Comparison of ENCODE assay signal across 13 mouse cellular contexts in genomic region chr5:30855674-30856073, GRCm38 (mm10). TPM values are rescaled to one million over a fixed set of nuclear protein-coding genes. Genes with fewer than 3 reads are reported as not detected.
DNase-seq lines count a peak whose midpoint lies in the region; ATAC-seq and TF ChIP-seq lines count a peak whose summit lies in the region.
"Had no signal": no experiment of that assay in that cellular context is flagged by ENCODE, and none has a peak within 500 bp of the region (broad histone marks: within the 10 kb centered on the region; RNA-seq: fewer than 3 reads in every experiment).

No protein-coding gene starts in this region.

- 33% methylated on average over 3 of the region's 3 CpGs for WGBS in liver, adult 2 months
- WGBS in liver, embryonic 12.5 days (ENCODE audit: insufficient replicate concordance): 42% methylated on average over 3 of the region's 3 CpGs

- TF ChIP-seq CTCF in liver, adult 2 months (IDR thresholded peaks at IDR 0.05; ENCODE audit: low read depth, low read length): peak; percentile 52
- no peak; the same call in 1 of the 2 replicates for TF ChIP-seq CTCF in layer of hippocampus, adult 2 months (conservative IDR thresholded peaks at IDR 0.05)

- DNase-seq in liver, adult 2 months (ENCODE audit: extremely low read depth, low read depth, low spot score): peak; percentile 74
- DNase-seq in A20 (ENCODE audit: low read depth, low spot score) (peak; percentile 35), NIH3T3 (ENCODE audit: low read depth) (peak; percentile 22)
- peak; percentile 36 for DNase-seq in kidney, postnatal 14 days
- no peak for DNase-seq in layer of hippocampus, adult 2 months (ENCODE audit: low spot score in 2 of 2)
- no peak for DNase-seq in thymus, postnatal 14 days
- DNase-seq: heart, postnatal 36 days; right cerebral cortex, postnatal 14 days had no signal

- ATAC-seq in liver, embryonic 12.5 days: no peak
- no peak for ATAC-seq in monocyte, adult 5-6 weeks (replicated peaks; ENCODE audit: insufficient number of reproducible peaks, low FRiP score, low TSS enrichment, poor library complexity, severe bottlenecking)

- H3K9me3 ChIP-seq in liver, embryonic 12.5 days (replicated peaks): no peaks in the 10 kb centered on the region
- H3K9me3 ChIP-seq: midbrain, embryonic 12.5 days; neural tube, embryonic 13.5 days had no signal

- no peak overlapping the region for H3K27ac ChIP-seq in liver, adult 2 months (replicated peaks; ENCODE audit: insufficient read depth, low read depth, low read length)
- H3K27ac ChIP-seq in liver, embryonic 12.5 days: no peak overlapping the region
- H3K27ac ChIP-seq in layer of hippocampus, adult 2 months: no peak overlapping the region
- H3K27ac ChIP-seq: midbrain, embryonic 12.5 days; neural tube, embryonic 13.5 days had no signal

- peaks cover 4% of the 10 kb centered on the region for H3K4me1 ChIP-seq in liver, adult 2 months (ENCODE audit: control insufficient read depth, insufficient read depth, low read length)
- no peaks in the 10 kb centered on the region for H3K4me1 ChIP-seq in liver, embryonic 12.5 days

- no peak overlapping the region for H3K4me3 ChIP-seq in liver, adult 2 months (ENCODE audit: insufficient read depth, low read depth, low read length)
- no peak overlapping the region for H3K4me3 ChIP-seq in liver, embryonic 12.5 days
- H3K4me3 ChIP-seq in layer of hippocampus, adult 2 months: no peak overlapping the region
- H3K4me3 ChIP-seq: midbrain, embryonic 12.5 days; neural tube, embryonic 13.5 days had no signal

- H3K4me2 ChIP-seq in liver, embryonic 12.5 days: no peak overlapping the region
- H3K4me2 ChIP-seq: midbrain, embryonic 12.5 days; neural tube, embryonic 13.5 days had no signal

- no peak overlapping the region for H3K9ac ChIP-seq in liver, adult 2 months (ENCODE audit: low read depth, low read length)
- no peak overlapping the region for H3K9ac ChIP-seq in liver, embryonic 12.5 days
- H3K9ac ChIP-seq: midbrain, embryonic 12.5 days; neural tube, embryonic 13.5 days had no signal

- H3K79me2 ChIP-seq in liver, adult 2 months (ENCODE audit: control insufficient read depth, insufficient read depth, low read length): no peaks in the 10 kb centered on the region; the same call in 1 of the 2 replicates

- no peak for TF ChIP-seq POLR2A in liver, adult 2 months (IDR thresholded peaks at IDR 0.05; ENCODE audit: extremely low read depth, insufficient read depth, low read length)

- no peaks in the 10 kb centered on the region for H3K27me3 ChIP-seq in liver, adult 2 months (ENCODE audit: control insufficient read depth, insufficient read depth, low read length)
- H3K27me3 ChIP-seq in liver, embryonic 12.5 days (replicated peaks): no peaks in the 10 kb centered on the region; the same call in 1 of the 2 replicates
- H3K27me3 ChIP-seq: midbrain, embryonic 12.5 days; neural tube, embryonic 13.5 days had no signal

- no peaks in the 10 kb centered on the region for H3K36me3 ChIP-seq in liver, adult 2 months (ENCODE audit: control insufficient read depth, insufficient read depth, low read length)
- H3K36me3 ChIP-seq in liver, embryonic 12.5 days: no peaks in the 10 kb centered on the region
- H3K36me3 ChIP-seq: midbrain, embryonic 12.5 days; neural tube, embryonic 13.5 days had no signal

RNA-seq across cellular contexts. Expression of gene Tmem214, which starts 12.1 kb away (rescaled TPM):
- total RNA-seq in liver, adult 2 months (2014; rRNA removed): 27.9 and 35.1 TPM in 2 replicates
- 62.4 and 89.2 TPM in 2 replicates for polyA plus RNA-seq in liver, adult 2 months (2012; rRNA removed)
- polyA plus RNA-seq in liver, embryonic 12.5 days (2016; fragmentation: Nextera tagmentation; extraction: Ambion mirVana): 55.5 and 56.2 TPM in 2 replicates
- 10.4 to 21.4 TPM (median 10.8 TPM) in 3 replicates for total RNA-seq in monocyte, adult 5-6 weeks (2017)
- 10 to 100 TPM; 60.8 to 63.2 TPM for total RNA-seq in layer of hippocampus, adult 2 months (2021)

RNA-seq across cellular contexts. Expression of gene Agbl5, which starts 32.8 kb away (rescaled TPM):
- 2.7 and 4.6 TPM in 2 replicates for total RNA-seq in liver, adult 2 months (2014; rRNA removed)
- polyA plus RNA-seq in liver, adult 2 months (2012; rRNA removed): 4.3 and 7.5 TPM in 2 replicates
- polyA plus RNA-seq in liver, embryonic 12.5 days (2016; fragmentation: Nextera tagmentation; extraction: Ambion mirVana): 7.0 and 7.2 TPM in 2 replicates
- 3.8 to 7.1 TPM (median 4.3 TPM) in 3 replicates for total RNA-seq in monocyte, adult 5-6 weeks (2017)
- 10 to 100 TPM; 12.2 to 15.5 TPM for total RNA-seq in layer of hippocampus, adult 2 months (2021)

RNA-seq across cellular contexts. Expression of gene Mapre3, which starts 41.2 kb away (rescaled TPM):
- 5.7 and 9.1 TPM in 2 replicates for total RNA-seq in liver, adult 2 months (2014; rRNA removed)
- 33.1 and 48.5 TPM in 2 replicates for polyA plus RNA-seq in liver, adult 2 months (2012; rRNA removed)
- 3.0 and 3.4 TPM in 2 replicates for polyA plus RNA-seq in liver, embryonic 12.5 days (2016; fragmentation: Nextera tagmentation; extraction: Ambion mirVana)
- total RNA-seq in monocyte, adult 5-6 weeks (2017): 5.0 TPM in 1 of 3 replicates, not detected in the others
- 100 to 1,000 TPM; 231 to 237 TPM for total RNA-seq in layer of hippocampus, adult 2 months (2021)
- total RNA-seq: common myeloid progenitor, adult 5-6 weeks had no signal

RNA-seq across cellular contexts. Expression of gene Ost4, which starts 51.9 kb away (rescaled TPM):
- total RNA-seq in liver, adult 2 months (2014; rRNA removed): 76.2 and 88.6 TPM in 2 replicates
- 167 and 196 TPM in 2 replicates for polyA plus RNA-seq in liver, adult 2 months (2012; rRNA removed)
- 374 and 383 TPM in 2 replicates for polyA plus RNA-seq in liver, embryonic 12.5 days (2016; fragmentation: Nextera tagmentation; extraction: Ambion mirVana)
- 129 to 177 TPM (median 134 TPM) in 3 replicates for total RNA-seq in monocyte, adult 5-6 weeks (2017)
- total RNA-seq in layer of hippocampus, adult 2 months (2021): 10 to 100 TPM; 91.5 to 93.8 TPM

RNA-seq across cellular contexts. Expression of gene Emilin1, which starts 57.5 kb away (rescaled TPM):
- 17.6 and 17.8 TPM in 2 replicates for total RNA-seq in liver, adult 2 months (2014; rRNA removed)
- 27.8 and 31.5 TPM in 2 replicates for polyA plus RNA-seq in liver, adult 2 months (2012; rRNA removed)
- 70.0 and 73.6 TPM in 2 replicates for polyA plus RNA-seq in liver, embryonic 12.5 days (2016; fragmentation: Nextera tagmentation; extraction: Ambion mirVana)
- total RNA-seq in monocyte, adult 5-6 weeks (2017): 15.1 to 25.3 TPM (median 22.0 TPM) in 3 replicates
- 1 to 10 TPM; 2.0 TPM for total RNA-seq in layer of hippocampus, adult 2 months (2021)

Comparison
In these comparisons a context has a peak if more than half of its experiments do, and no peak if none do; other contexts are left out.
1. DNase-seq: peak in liver, adult 2 months (single experiment), A20 (single experiment), NIH3T3 (single experiment) and kidney, postnatal 14 days (single experiment); none in layer of hippocampus, adult 2 months (0 of 2) and thymus, postnatal 14 days (single experiment).
2. RNA of gene Mapre3, which starts 41.2 kb away (total RNA-seq): 231 to 237 TPM in layer of hippocampus, adult 2 months; 5.7 to 9.1 TPM in liver, adult 2 months and 5.0 TPM in monocyte, adult 5-6 weeks; every median in the first group is over 10 times any median in the second.